Mouse (Mus musculus) bone marrow macrophage, adult 2 months (primary cell): Measurements from ENCODE around the gene Uggt1. TPM values are rescaled to one million over a fixed set of nuclear protein-coding genes. Genes with fewer than 3 reads are reported as not detected.

Source experiments
- H3K27ac ChIP-seq: 2 replicates; pipeline ENCODE4 v1.5.1; 2012; ENCODE audit warnings: low read depth, low read length; ENCODE audit not compliant: insufficient read depth
- H3K4me1 ChIP-seq: 2 replicates; pipeline ENCODE4 v1.6.1; 2012; ENCODE audit warnings: low read length; ENCODE audit not compliant: control insufficient read depth, insufficient read depth
- H3K4me3 ChIP-seq: 2 replicates; pipeline ENCODE4 v1.5.1; 2012; ENCODE audit warnings: mild to moderate bottlenecking, low read length, moderate library complexity; ENCODE audit not compliant: insufficient read depth
- CTCF ChIP-seq: IDR thresholded peaks from 2 replicates; pipeline ENCODE4 v1.5.1; 2012; ENCODE audit warnings: low read depth, mild to moderate bottlenecking, low read length, moderate library complexity
- POLR2A ChIP-seq: IDR thresholded peaks from 2 replicates; pipeline ENCODE4 v1.6.1; 2012; ENCODE audit warnings: mild to moderate bottlenecking, low read depth, low read length, borderline replicate concordance
- polyA plus RNA-seq: library from polyadenylated mRNA; stranded (reverse); fragments of >200 nt; gene quantifications from 2 replicates; pipeline ENCODE4 v1.2.4, GENCODE M21; 2012; ENCODE audit not compliant: missing spikeins, insufficient read depth, insufficient read length

Uggt1 gene
- polyA plus RNA-seq, 1 experiment = 43.1 TPM

- no peak for TF ChIP-seq POLR2A
- TF ChIP-seq CTCF = no peak
- H3K27ac ChIP-seq = no peak overlapping the region
- peaks cover 20% of the 10 kb centered on the region for H3K4me1 ChIP-seq
- H3K4me3 ChIP-seq = no peak overlapping the region
These were observed 12.8 kb upstream of the Uggt1 start for GRCm38 (mm10) chr1:36257276-36257675.

DNA sequence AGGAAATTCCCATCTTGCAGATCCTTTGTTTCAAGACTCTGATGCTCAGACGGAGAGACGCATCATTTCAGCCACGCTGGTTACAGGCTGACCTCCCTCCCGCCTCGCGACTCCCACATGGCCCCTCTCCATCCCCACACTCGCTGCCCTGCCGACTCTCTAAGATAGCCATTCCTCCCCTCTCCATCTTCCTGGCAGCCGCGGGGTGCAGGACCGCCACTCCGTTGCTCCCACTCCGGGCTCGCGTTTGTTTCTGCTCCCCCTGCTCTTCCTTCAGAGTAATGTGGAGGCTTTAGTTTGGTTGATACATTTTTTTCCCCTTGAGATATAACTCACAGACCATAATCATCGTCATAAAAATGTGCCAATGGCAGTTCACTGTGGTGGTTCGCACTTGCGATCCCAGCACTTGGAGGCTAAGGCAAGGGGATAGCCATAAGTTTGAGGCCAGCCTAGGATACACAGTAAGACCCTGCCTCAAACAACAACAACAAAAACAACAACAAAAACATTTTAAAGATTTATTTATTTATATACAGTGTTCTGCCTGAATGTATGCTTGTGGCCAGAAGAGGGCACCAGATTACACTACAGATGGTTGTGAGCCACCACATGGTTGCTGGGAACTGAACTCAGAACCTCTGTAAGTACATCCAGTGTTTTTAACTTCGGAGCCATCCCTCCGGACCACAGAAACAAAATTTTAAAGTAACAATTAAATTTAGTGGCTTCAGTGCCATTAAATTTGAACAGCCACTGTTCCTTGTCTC is 11.5 kb upstream of the Uggt1 start:
- peaks cover 11% of the 10 kb centered on the region for H3K4me1 ChIP-seq
- no peak overlapping the region for H3K4me3 ChIP-seq
- TF ChIP-seq POLR2A (no peak), CTCF (no peak)
- H3K27ac ChIP-seq = no peak overlapping the region

DNA sequence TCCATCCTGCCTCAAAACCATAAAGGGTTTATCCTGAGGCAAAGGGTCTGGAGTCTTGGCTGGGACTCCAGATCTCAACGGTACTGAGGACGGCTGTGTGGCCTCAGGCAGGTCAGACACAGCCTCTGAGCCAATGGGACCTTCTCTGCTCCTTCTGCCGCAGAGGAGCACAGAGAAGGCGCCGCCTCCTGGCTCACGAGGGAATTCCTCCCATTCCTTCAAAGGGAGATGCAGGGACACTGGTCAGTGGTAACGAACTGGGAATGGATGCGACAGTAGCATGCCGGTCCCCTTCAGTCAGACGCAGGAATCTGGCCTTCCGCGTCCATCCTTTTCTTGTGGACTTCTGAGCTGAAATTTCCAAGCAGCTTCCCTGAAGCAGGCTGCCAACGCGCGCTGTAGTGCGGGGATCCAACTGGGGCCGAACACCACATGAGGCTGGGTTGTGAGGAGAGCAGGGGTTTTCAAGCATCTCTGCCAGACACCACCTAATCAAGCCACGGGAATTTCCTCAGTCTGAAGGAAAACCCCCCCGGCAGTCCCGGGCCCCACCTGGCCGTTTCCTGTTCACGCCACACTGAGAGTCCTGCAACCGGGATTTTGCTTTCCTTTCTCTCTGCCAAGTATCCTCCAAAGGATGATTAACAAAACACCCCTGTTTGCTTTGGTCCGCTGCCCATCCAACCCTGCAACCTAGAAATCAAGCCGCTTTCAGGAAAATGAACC is 10.3 kb upstream of the Uggt1 start:
- Histone ChIP-seq H3K4me3 (no peak overlapping the region), H3K4me1 (peaks cover 6% of the 10 kb centered on the region), H3K27ac (no peak overlapping the region)
- TF ChIP-seq CTCF (peak; percentile 42), POLR2A (no peak)

- Histone ChIP-seq H3K27ac (no peak overlapping the region), H3K4me3 (no peak overlapping the region), H3K4me1 (peaks cover 2% of the 10 kb centered on the region; the same call in 1 of the 2 replicates)
- TF ChIP-seq CTCF = peak; percentile 74
- no peak for TF ChIP-seq POLR2A
These were observed 8.3 kb upstream of the Uggt1 start for GRCm38 (mm10) chr1:36252791-36253190.

GRCm38 (mm10) chr1:36251426-36251825 is 6.9 kb upstream of the Uggt1 start:
- no peak overlapping the region for H3K27ac ChIP-seq
- H3K4me3 ChIP-seq = no peak overlapping the region
- TF ChIP-seq CTCF = no peak
- no peak for TF ChIP-seq POLR2A
- peaks cover 2% of the 10 kb centered on the region; the same call in 1 of the 2 replicates for H3K4me1 ChIP-seq

DNA sequence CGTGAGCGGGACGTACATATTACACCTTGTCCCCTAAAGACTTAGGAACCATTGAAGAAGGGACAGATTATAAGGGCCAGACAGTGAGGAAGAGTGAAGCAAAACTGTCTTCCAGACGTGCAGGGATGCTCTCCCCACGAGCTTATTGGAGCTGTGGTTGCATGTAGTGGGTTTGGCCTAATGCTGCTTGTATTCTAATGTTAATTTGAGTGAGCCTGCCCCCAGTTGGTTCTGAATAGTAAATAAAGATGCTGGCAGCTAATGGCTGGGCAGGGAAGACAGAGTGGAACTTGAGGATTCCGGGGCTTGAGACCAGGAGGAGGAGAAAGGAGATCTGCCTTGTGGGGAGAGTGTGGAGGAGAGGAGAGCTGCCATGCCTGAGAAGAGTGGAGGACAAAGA is 2.2 kb upstream of the Uggt1 start:
- Histone ChIP-seq H3K4me1 (peaks cover 14% of the 10 kb centered on the region), H3K27ac (no peak overlapping the region), H3K4me3 (no peak overlapping the region)
- TF ChIP-seq POLR2A (no peak), CTCF (no peak)

GRCm38 (mm10) chr1:36244828-36245215 is 302 bp upstream of the Uggt1 start:
- no peak for TF ChIP-seq POLR2A
- no peak for TF ChIP-seq CTCF
- Histone ChIP-seq H3K27ac (no peak overlapping the region), H3K4me1 (peaks cover 22% of the 10 kb centered on the region), H3K4me3 (no peak overlapping the region)

GRCm38 (mm10) chr1:36243447-36244057 is 968 bp downstream of the Uggt1 start:
- TF ChIP-seq CTCF (no peak), POLR2A (no peak)
- Histone ChIP-seq H3K4me1 (peaks cover 29% of the 10 kb centered on the region), H3K4me3 (peak overlapping the region; percentile 81), H3K27ac (peak overlapping the region; percentile 61)

DNA sequence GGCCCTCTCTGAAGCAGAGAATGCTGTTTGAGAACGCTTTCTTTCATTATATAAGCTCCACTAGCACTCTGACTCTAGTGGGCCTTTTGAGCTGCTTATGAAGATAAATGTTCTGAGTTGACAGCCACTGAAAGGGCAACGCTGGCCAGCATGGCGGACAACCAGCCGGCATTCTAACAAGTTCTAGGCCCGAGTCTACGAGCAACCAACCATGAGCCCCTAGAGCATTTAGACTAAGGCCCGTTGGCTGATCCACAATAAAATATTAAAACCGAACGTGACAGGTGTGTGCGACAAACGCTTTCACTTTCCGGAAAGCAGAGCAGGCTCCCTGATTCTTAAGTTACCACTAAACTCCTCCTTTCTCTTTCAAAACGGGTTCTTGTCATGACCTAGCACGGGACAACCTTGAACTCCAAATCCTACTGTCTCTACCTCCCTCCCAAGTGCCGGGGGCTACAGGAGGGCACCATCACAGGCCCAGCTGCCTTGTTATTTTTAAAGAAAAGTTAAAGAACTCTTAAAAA is 2.6 kb downstream of the Uggt1 start:
- H3K4me3 ChIP-seq = no peak overlapping the region
- TF ChIP-seq POLR2A (no peak), CTCF (no peak)
- peaks cover 29% of the 10 kb centered on the region for H3K4me1 ChIP-seq
- no peak overlapping the region for H3K27ac ChIP-seq

DNA sequence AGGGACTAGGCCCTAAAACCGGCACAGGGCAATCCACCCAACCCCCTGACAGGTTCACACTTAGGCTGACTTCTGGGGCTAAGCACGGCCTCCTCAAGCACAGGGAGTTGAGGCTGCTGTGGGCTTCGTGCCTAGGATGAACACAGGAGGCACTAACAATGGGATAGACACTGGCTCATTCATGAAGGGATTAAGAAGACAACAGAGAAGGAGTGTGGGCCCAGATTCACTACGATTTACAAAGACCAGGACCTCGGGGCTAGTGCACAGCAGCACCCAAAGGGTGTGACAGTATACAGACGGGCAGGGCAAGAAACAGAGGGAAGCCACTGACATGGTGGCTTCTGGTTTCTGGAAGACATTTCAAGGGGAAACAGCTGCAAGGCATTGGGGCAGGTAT is 4.3 kb downstream of the Uggt1 start:
- Histone ChIP-seq H3K4me3 (no peak overlapping the region), H3K27ac (no peak overlapping the region), H3K4me1 (peaks cover 32% of the 10 kb centered on the region)
- TF ChIP-seq POLR2A (no peak), CTCF (no peak)

- Histone ChIP-seq H3K27ac (no peak overlapping the region), H3K4me1 (peaks cover 29% of the 10 kb centered on the region), H3K4me3 (no peak overlapping the region)
- no peak for TF ChIP-seq POLR2A
- no peak for TF ChIP-seq CTCF
These were observed 5.1 kb downstream of the Uggt1 start for GRCm38 (mm10) chr1:36239396-36239795.
